ENCODE assay signal across 8 mouse cellular contexts in genomic region chr3:90231075-90231474, GRCm38 (mm10). TPM values are rescaled to one million over a fixed set of nuclear protein-coding genes. Genes with fewer than 3 reads are reported as not detected.
A peak's percentile ranks its signal among the peaks of the same experiment; 100 is the strongest.
DNase-seq lines count a peak whose midpoint lies in the region; ATAC-seq and TF ChIP-seq lines count a peak whose summit lies in the region.

No protein-coding gene starts in this region.

- no peak for TF ChIP-seq CTCF in kidney, adult 2 months (conservative IDR thresholded peaks at IDR 0.05; ENCODE audit: insufficient read depth, insufficient read length, low read depth, low read length)

- WGBS in kidney, adult 2 months, result 12% methylated on average over 8 of the region's 8 CpGs
- 10% methylated on average over 8 of the region's 8 CpGs for WGBS in intestine, embryonic 15.5 days

- H3K9me3 ChIP-seq in intestine, embryonic 15.5 days, result no peaks in the 10 kb centered on the region

- peak overlapping the region; percentile 67 for H3K4me3 ChIP-seq in kidney, adult 2 months (ENCODE audit: insufficient read depth, low read depth, low read length)
- peak overlapping the region; percentile 75 for H3K4me3 ChIP-seq in intestine, embryonic 15.5 days (replicated peaks)

- peak overlapping the region; percentile 26; the same call in 1 of the 2 replicates for H3K9ac ChIP-seq in intestine, embryonic 15.5 days

- DNase-seq in kidney, adult 2 months, result no peak
- no peak for DNase-seq in kidney, adult 18-20 months
- DNase-seq in layer of hippocampus, postnatal 36 days, result no peak
- no peak for DNase-seq in adrenal gland, adult 8-10 months

- H3K4me1 ChIP-seq in kidney, adult 2 months (ENCODE audit: control insufficient read depth, insufficient read depth, low read length), result peaks cover 2% of the 10 kb centered on the region; the same call in 1 of the 2 replicates
- peaks cover 2% of the 10 kb centered on the region; the same call in 1 of the 2 replicates for H3K4me1 ChIP-seq in intestine, embryonic 15.5 days (replicated peaks)

- TF ChIP-seq POLR2A in kidney, adult 2 months (IDR thresholded peaks at IDR 0.05; ENCODE audit: low read depth, low read length), result no peak

- H3K27me3 ChIP-seq in kidney, adult 2 months (replicated peaks; ENCODE audit: control insufficient read depth, insufficient read depth, low read length), result no peaks in the 10 kb centered on the region
- H3K27me3 ChIP-seq in intestine, embryonic 15.5 days (replicated peaks), result no peaks in the 10 kb centered on the region

- no peak overlapping the region; the same call in 1 of the 2 replicates for H3K27ac ChIP-seq in kidney, adult 2 months (ENCODE audit: insufficient read depth, low read depth, low read length)
- peak overlapping the region; percentile 88; the same call in 1 of the 2 replicates for H3K27ac ChIP-seq in intestine, embryonic 15.5 days

- H3K36me3 ChIP-seq in kidney, adult 2 months (ENCODE audit: control insufficient read depth, insufficient read depth, low read length), result peaks cover 2% of the 10 kb centered on the region; the same call in 1 of the 2 replicates
- H3K36me3 ChIP-seq in intestine, embryonic 15.5 days, result peaks cover 15% of the 10 kb centered on the region

- ATAC-seq in common myeloid progenitor, adult 5-6 weeks (replicated peaks; ENCODE audit: low read depth, poor library complexity, severe bottlenecking), result peak; percentile 40
- no peak for ATAC-seq in intestine, embryonic 15.5 days
- peak; percentile 36 for ATAC-seq in monocyte, adult 5-6 weeks (replicated peaks; ENCODE audit: insufficient number of reproducible peaks, low FRiP score, low TSS enrichment, poor library complexity, severe bottlenecking)
- ATAC-seq in CD4-positive, CD25-positive, alpha-beta regulatory T cell, adult 4 months, result no peak

- H3K4me2 ChIP-seq in intestine, embryonic 15.5 days (replicated peaks), result peak overlapping the region; percentile 76

RNA-seq across cellular contexts. Expression of gene Jtb, which starts 0.3 kb away (rescaled TPM):
- 60.7 and 74.7 TPM in 2 replicates for polyA plus RNA-seq in kidney, adult 2 months (2012; rRNA removed)
- total RNA-seq in common myeloid progenitor, adult 5-6 weeks (2017), result 51.4 and 52.9 TPM in 2 replicates
- polyA plus RNA-seq in intestine, embryonic 15.5 days (2015; fragmentation: Nextera tagmentation; extraction: Ambion mirVana), result 111 and 113 TPM in 2 replicates
- total RNA-seq in monocyte, adult 5-6 weeks (2017), result 64.6 to 97.8 TPM (median 65.2 TPM) in 3 replicates
- polyA plus RNA-seq in CD4-positive, CD25-positive, alpha-beta regulatory T cell, adult 4 months (2017; shearing (Covaris generic)), result 10 to 100 TPM; 60.5 to 75.2 TPM
- 10 to 100 TPM; 46.0 to 47.2 TPM for total RNA-seq in layer of hippocampus, postnatal 36 days (2021)
- 10 to 100 TPM; 64.2 to 76.1 (median 70.4) TPM for total RNA-seq in adrenal gland, adult 8-10 months (2022)

RNA-seq across cellular contexts. Expression of gene Creb3l4, which starts 12.2 kb away (rescaled TPM):
- polyA plus RNA-seq in kidney, adult 2 months (2012; rRNA removed), result 1.0 and 1.5 TPM in 2 replicates
- not detected in 2 replicates for total RNA-seq in common myeloid progenitor, adult 5-6 weeks (2017)
- polyA plus RNA-seq in intestine, embryonic 15.5 days (2015; fragmentation: Nextera tagmentation; extraction: Ambion mirVana), result 10.7 and 14.5 TPM in 2 replicates
- 0.49 to 1.1 TPM in 2 of 3 replicates, not detected in the other for total RNA-seq in monocyte, adult 5-6 weeks (2017)
- under 1 TPM in 1 of 2 experiments, not detected in 1; 0.20 TPM for polyA plus RNA-seq in CD4-positive, CD25-positive, alpha-beta regulatory T cell, adult 4 months (2017; shearing (Covaris generic))
- total RNA-seq in layer of hippocampus, postnatal 36 days (2021), result under 1 TPM in 1 of 2 experiments, not detected in 1; 0.40 TPM
- 1 to 10 TPM in 1 of 4 experiments, under 1 TPM in 3; 0.35 to 1.3 (median 0.63) TPM for total RNA-seq in adrenal gland, adult 8-10 months (2022)

RNA-seq across cellular contexts. Expression of gene Slc39a1, which starts 16.9 kb away (rescaled TPM):
- 71.3 and 74.2 TPM in 2 replicates for polyA plus RNA-seq in kidney, adult 2 months (2012; rRNA removed)
- 35.0 and 42.1 TPM in 2 replicates for total RNA-seq in common myeloid progenitor, adult 5-6 weeks (2017)
- polyA plus RNA-seq in intestine, embryonic 15.5 days (2015; fragmentation: Nextera tagmentation; extraction: Ambion mirVana), result 114 and 119 TPM in 2 replicates
- 32.3 to 49.4 TPM (median 46.6 TPM) in 3 replicates for total RNA-seq in monocyte, adult 5-6 weeks (2017)
- 10 to 100 TPM; 36.5 to 50.4 TPM for polyA plus RNA-seq in CD4-positive, CD25-positive, alpha-beta regulatory T cell, adult 4 months (2017; shearing (Covaris generic))
- 10 to 100 TPM; 44.9 to 47.2 TPM for total RNA-seq in layer of hippocampus, postnatal 36 days (2021)
- 100 to 1,000 TPM; 129 to 172 (median 151) TPM for total RNA-seq in adrenal gland, adult 8-10 months (2022)

RNA-seq across cellular contexts. Expression of gene Rab13, which starts 17.6 kb away (rescaled TPM):
- 5.0 and 7.7 TPM in 2 replicates for polyA plus RNA-seq in kidney, adult 2 months (2012; rRNA removed)
- 0.23 and 1.4 TPM in 2 replicates for total RNA-seq in common myeloid progenitor, adult 5-6 weeks (2017)
- 23.1 and 23.5 TPM in 2 replicates for polyA plus RNA-seq in intestine, embryonic 15.5 days (2015; fragmentation: Nextera tagmentation; extraction: Ambion mirVana)
- total RNA-seq in monocyte, adult 5-6 weeks (2017), result not detected in 3 replicates
- polyA plus RNA-seq in CD4-positive, CD25-positive, alpha-beta regulatory T cell, adult 4 months (2017; shearing (Covaris generic)), result under 1 TPM in 1 of 2 experiments, not detected in 1; 0.58 TPM
- 1 to 10 TPM; 8.9 to 9.8 TPM for total RNA-seq in layer of hippocampus, postnatal 36 days (2021)
- 10 to 100 TPM; 28.8 to 42.4 (median 34.9) TPM for total RNA-seq in adrenal gland, adult 8-10 months (2022)

RNA-seq across cellular contexts. Expression of gene Rps27, which starts 17.6 kb away (rescaled TPM):
- polyA plus RNA-seq in kidney, adult 2 months (2012; rRNA removed), result 944 and 1,038 TPM in 2 replicates
- 4,490 and 5,667 TPM in 2 replicates for total RNA-seq in common myeloid progenitor, adult 5-6 weeks (2017)
- 1,458 and 1,499 TPM in 2 replicates for polyA plus RNA-seq in intestine, embryonic 15.5 days (2015; fragmentation: Nextera tagmentation; extraction: Ambion mirVana)
- 4,989 to 6,509 TPM (median 5,955 TPM) in 3 replicates for total RNA-seq in monocyte, adult 5-6 weeks (2017)
- 1,000 to 10,000 TPM; 7,118 to 8,557 TPM for polyA plus RNA-seq in CD4-positive, CD25-positive, alpha-beta regulatory T cell, adult 4 months (2017; shearing (Covaris generic))
- total RNA-seq in layer of hippocampus, postnatal 36 days (2021), result 100 to 1,000 TPM; 928 to 941 TPM
- 1,000 to 10,000 TPM; 1,658 to 2,346 (median 2,053) TPM for total RNA-seq in adrenal gland, adult 8-10 months (2022)

Comparison
In these comparisons a context has a peak if more than half of its experiments do, and no peak if none do; other contexts are left out.
1. ATAC-seq: peak in common myeloid progenitor, adult 5-6 weeks (single experiment) and monocyte, adult 5-6 weeks (single experiment); none in intestine, embryonic 15.5 days (single experiment) and CD4-positive, CD25-positive, alpha-beta regulatory T cell, adult 4 months (single experiment).